Mouse (Mus musculus) embryonic facial prominence, embryonic 12.5 days (tissue): ENCODE results near the gene 4930415O20Rik. TPM values are rescaled to one million over a fixed set of nuclear protein-coding genes. Genes with fewer than 3 reads are reported as not detected.

Source experiments
- ATAC-seq: fragments of 200-750 bp; cut with Nextera tagmentation; 2 replicates; pipeline ENCODE4 v1.8.0; 2017; ENCODE audit not compliant: insufficient number of reproducible peaks, insufficient read depth, low FRiP score, low TSS enrichment
- H3K27ac ChIP-seq: fragments of 300-500 bp; sonication (generic); 2 replicates; pipeline ENCODE4 v1.5.1; 2016; ENCODE audit warnings: mild to moderate bottlenecking
- H3K27me3 ChIP-seq: fragments of 300-500 bp; sonication (generic); 2 replicates; pipeline ENCODE4 v1.6.1; 2016; ENCODE audit warnings: mild to moderate bottlenecking, moderate library complexity
- H3K36me3 ChIP-seq: fragments of 300-500 bp; sonication (generic); 2 replicates; pipeline ENCODE4 v1.6.1; 2016; ENCODE audit warnings: mild to moderate bottlenecking
- H3K4me1 ChIP-seq: fragments of 300-500 bp; sonication (generic); 2 replicates; pipeline ENCODE4 v1.6.1; 2016
- H3K4me2 ChIP-seq: fragments of 300-500 bp; sonication (generic); replicated peaks from 2 replicates; pipeline ENCODE4 v1.6.1; 2016; ENCODE audit warnings: mild to moderate bottlenecking, moderate library complexity
- H3K4me3 ChIP-seq: fragments of 300-500 bp; sonication (generic); 2 replicates; pipeline ENCODE4 v1.5.1; 2016; ENCODE audit warnings: mild to moderate bottlenecking
- H3K9ac ChIP-seq: fragments of 300-500 bp; sonication (generic); 2 replicates; pipeline ENCODE4 v1.6.1; 2016; ENCODE audit warnings: mild to moderate bottlenecking, moderate library complexity
- H3K9me3 ChIP-seq: fragments of 300-500 bp; sonication (generic); 2 replicates; pipeline ENCODE4 v1.6.1; 2016; ENCODE audit warnings: mild to moderate bottlenecking, moderate library complexity
- WGBS: fragments of 180-500 bp; shearing (Covaris S2); methylation state at CpG from one replicate; pipeline ENCODE4 v1.1.7; 2016; 5-methylcytosine and 5-hydroxymethylcytosine counted together
- polyA plus RNA-seq: library from polyadenylated mRNA; unstranded; fragments of >200 nt; fragmentation: Nextera tagmentation; extraction: Ambion mirVana; gene quantifications from 2 replicates; pipeline ENCODE4 v1.2.1, GENCODE M21; 2016

Gene 4930415O20Rik
- polyA plus RNA-seq, 1 experiment from 2014 or later, result not detected

DNA sequence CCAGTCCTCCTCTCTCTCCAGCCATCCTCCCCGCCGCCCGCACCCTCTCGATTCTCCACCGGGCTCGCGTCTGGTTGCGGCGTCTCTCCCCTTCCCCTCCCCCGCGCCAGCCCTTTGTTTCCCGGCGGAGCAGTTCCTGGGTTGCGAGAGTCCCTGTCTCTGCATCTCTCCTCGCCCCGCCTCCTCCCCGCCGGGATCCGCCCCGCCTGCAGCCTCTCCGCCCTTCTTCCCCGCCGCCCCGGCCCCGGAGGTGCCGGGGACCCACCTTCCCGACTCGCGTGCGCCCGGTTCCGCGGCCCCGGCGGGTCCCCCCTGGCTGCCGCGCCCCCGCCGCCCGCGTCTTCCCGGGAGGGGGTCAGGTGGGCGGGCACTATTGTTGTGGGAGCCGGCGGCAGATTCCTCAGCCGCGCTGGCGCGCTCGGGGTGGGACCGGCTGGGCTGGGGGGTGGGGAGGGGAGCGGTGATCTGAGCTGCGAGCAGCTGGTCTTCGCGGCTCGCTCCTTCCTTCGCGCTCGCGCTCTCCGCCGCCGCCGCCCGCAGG is 63.8 kb downstream of the 4930415O20Rik start:
- ATAC-seq, result peak; percentile 47
- under 1% methylated on average over 53 of the region's 65 CpGs for WGBS
- Histone ChIP-seq H3K9ac (peak overlapping the region; percentile 81), H3K27me3 (peaks cover 43% of the 10 kb centered on the region), H3K27ac (peak overlapping the region; percentile 88), H3K4me3 (peak overlapping the region; percentile 82), H3K4me2 (peak overlapping the region; percentile 93), H3K9me3 (no peaks in the 10 kb centered on the region), H3K4me1 (peaks cover 60% of the 10 kb centered on the region), H3K36me3 (peaks cover 4% of the 10 kb centered on the region; the same call in 1 of the 2 replicates)

DNA sequence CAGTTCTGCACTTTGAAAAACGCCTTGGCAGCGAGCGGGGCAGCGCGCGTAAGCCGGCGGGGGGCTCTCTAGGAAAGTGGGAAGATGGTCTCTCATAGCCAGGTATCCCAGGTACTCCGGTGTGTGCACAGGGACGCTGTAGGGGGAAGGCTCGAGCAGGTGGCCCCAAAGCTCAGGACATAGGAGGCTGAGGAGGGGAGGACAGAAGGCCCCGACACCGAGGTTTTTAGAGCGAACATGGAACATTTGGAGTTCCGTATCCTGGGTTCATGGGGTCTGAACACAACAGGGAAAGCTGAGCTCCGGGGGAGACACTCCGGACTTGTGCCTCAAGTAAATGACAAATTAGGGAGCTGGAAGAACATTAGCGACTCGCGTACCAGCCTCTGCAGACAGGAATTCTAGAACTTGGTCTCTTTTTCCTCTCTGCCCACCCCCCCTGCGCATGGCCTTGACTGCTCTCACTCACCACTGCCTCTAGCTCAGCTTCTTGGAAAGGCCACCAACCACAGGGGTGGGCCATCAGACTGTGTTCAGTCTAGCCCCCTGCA is 64.6 kb downstream of the 4930415O20Rik start:
- H3K4me3 ChIP-seq, result peak overlapping the region; percentile 82
- H3K4me1 ChIP-seq, result peaks cover 54% of the 10 kb centered on the region
- peaks cover 37% of the 10 kb centered on the region for H3K27me3 ChIP-seq
- H3K36me3 ChIP-seq, result peaks cover 11% of the 10 kb centered on the region
- peak overlapping the region; percentile 88 for H3K27ac ChIP-seq
- 1% methylated on average over 21 of the region's 21 CpGs for WGBS
- ATAC-seq, result no peak
- peak overlapping the region; percentile 93 for H3K4me2 ChIP-seq
- H3K9ac ChIP-seq, result peak overlapping the region; percentile 81
- no peaks in the 10 kb centered on the region for H3K9me3 ChIP-seq

DNA sequence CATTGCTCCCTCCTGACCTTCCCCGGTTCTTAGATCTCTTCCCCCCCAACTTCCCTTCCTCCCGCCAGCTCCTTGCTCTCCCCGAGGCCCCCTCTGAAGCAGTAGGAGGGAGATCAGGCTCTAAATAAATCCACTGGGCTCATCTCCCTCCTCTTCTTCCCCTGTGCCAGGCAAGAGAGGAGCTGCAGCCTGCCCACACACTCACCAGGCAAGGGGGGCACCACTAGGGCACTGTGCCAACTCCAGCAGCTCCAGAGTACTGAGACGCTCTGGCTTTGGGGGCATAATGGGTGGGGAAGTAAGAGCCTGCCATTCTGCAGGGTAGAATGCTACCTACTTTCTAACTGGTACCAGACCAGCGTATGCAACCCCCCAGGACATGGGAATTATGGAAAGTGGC is 65.7 kb downstream of the 4930415O20Rik start:
- no peak overlapping the region; the same call in 1 of the 2 replicates for H3K4me3 ChIP-seq
- peaks cover 26% of the 10 kb centered on the region for H3K27me3 ChIP-seq
- H3K9ac ChIP-seq, result peak overlapping the region; percentile 81; the same call in 1 of the 2 replicates

GRCm38 (mm10) chr15:98637155-98637554 is 66.4 kb downstream of the 4930415O20Rik start:
- peaks cover 39% of the 10 kb centered on the region for H3K4me1 ChIP-seq
- H3K27me3 ChIP-seq, result peaks cover 24% of the 10 kb centered on the region
- H3K4me2 ChIP-seq, result peak overlapping the region; percentile 93; the same call in 1 of the 2 replicates
- ATAC-seq, result no peak
- peaks cover 27% of the 10 kb centered on the region for H3K36me3 ChIP-seq
- H3K27ac ChIP-seq, result no peak overlapping the region
- no peak overlapping the region for H3K4me3 ChIP-seq
- no peak overlapping the region for H3K9ac ChIP-seq
- no peaks in the 10 kb centered on the region for H3K9me3 ChIP-seq
- 40% methylated on average over 3 of the region's 3 CpGs for WGBS

More for the DNA sequence above, 65.7 kb downstream of the 4930415O20Rik start:
- Histone ChIP-seq H3K9me3 (no peaks in the 10 kb centered on the region), H3K36me3 (peaks cover 21% of the 10 kb centered on the region), H3K4me1 (peaks cover 43% of the 10 kb centered on the region), H3K27ac (no peak overlapping the region), H3K4me2 (peak overlapping the region; percentile 93)
- WGBS, result 35% methylated on average over 5 of the region's 5 CpGs
- no peak for ATAC-seq

Other genes with a start within 250 kb of the 4930415O20Rik start
- gene Olfr284, start 230.0 kb upstream of the 4930415O20Rik start, polyA plus RNA-seq, result not detected in 2 replicates
- gene Olfr283, start 190.1 kb upstream of the 4930415O20Rik start, polyA plus RNA-seq, result 0.10 TPM in 1 of 2 replicates, not detected in the other
- gene Olfr282, start 139.8 kb upstream of the 4930415O20Rik start, polyA plus RNA-seq, result not detected in 2 replicates
- gene Olfr281, start 118.4 kb upstream of the 4930415O20Rik start, polyA plus RNA-seq, result 0.05 TPM in 1 of 2 replicates, not detected in the other
- gene OR5BS1P, start 101.1 kb upstream of the 4930415O20Rik start, polyA plus RNA-seq, result not detected in 2 replicates
- not detected in 2 replicates for gene Lalba, start 88.3 kb upstream of the 4930415O20Rik start, polyA plus RNA-seq
- 0.12 TPM in 1 of 2 replicates, not detected in the other for gene Olfr279, start 78.6 kb upstream of the 4930415O20Rik start, polyA plus RNA-seq
- 175 and 177 TPM in 2 replicates for gene Kansl2, start 36.7 kb upstream of the 4930415O20Rik start, polyA plus RNA-seq
- gene Ccnt1, start 81 bp upstream of the 4930415O20Rik start, polyA plus RNA-seq, result 58.0 and 58.9 TPM in 2 replicates
- 18.7 and 22.2 TPM in 2 replicates for gene Adcy6, start 39.1 kb downstream of the 4930415O20Rik start, polyA plus RNA-seq
- 64.5 and 72.8 TPM in 2 replicates for gene Cacnb3, start 59.8 kb downstream of the 4930415O20Rik start, polyA plus RNA-seq
- gene Ddx23, start 91.9 kb downstream of the 4930415O20Rik start, polyA plus RNA-seq, result 28.8 and 29.8 TPM in 2 replicates
- gene Rnd1, start 106.5 kb downstream of the 4930415O20Rik start, polyA plus RNA-seq, result 0.57 and 0.91 TPM in 2 replicates
- 1.1 and 1.2 TPM in 2 replicates for gene Ccdc65, start 137.2 kb downstream of the 4930415O20Rik start, polyA plus RNA-seq
- gene Fkbp11, start 157.2 kb downstream of the 4930415O20Rik start, polyA plus RNA-seq, result 25.1 and 26.3 TPM in 2 replicates
- 51.2 and 52.1 TPM in 2 replicates for gene Arf3, start 192.2 kb downstream of the 4930415O20Rik start, polyA plus RNA-seq
- 1.5 and 1.7 TPM in 2 replicates for gene Wnt10b, start 207.1 kb downstream of the 4930415O20Rik start, polyA plus RNA-seq
- gene Wnt1, start 218.9 kb downstream of the 4930415O20Rik start, polyA plus RNA-seq, result 0.13 and 0.38 TPM in 2 replicates
- 0.04 TPM in 1 of 2 replicates, not detected in the other for gene Ddn, start 238.5 kb downstream of the 4930415O20Rik start, polyA plus RNA-seq